Mouse (Mus musculus) ES-Bruce4 (cell line): ENCODE data around the gene Rtp2. TPM values are rescaled to one million over a fixed set of nuclear protein-coding genes. Genes with fewer than 3 reads are reported as not detected.

Source experiments
- H3K27ac ChIP-seq: 2 replicates; pipeline ENCODE4 v1.5.1; 2012; ENCODE audit warnings: low read length, inconsistent platforms; ENCODE audit not compliant: insufficient read depth
- H3K27me3 ChIP-seq: 2 replicates; pipeline ENCODE4 v1.6.1; 2012; ENCODE audit warnings: mild to moderate bottlenecking, low read length, inconsistent platforms; ENCODE audit not compliant: control insufficient read depth, poor library complexity, insufficient read depth, severe bottlenecking
- H3K36me3 ChIP-seq: 2 replicates; pipeline ENCODE4 v1.6.1; 2012; ENCODE audit warnings: inconsistent platforms, mild to moderate bottlenecking, low read length, moderate library complexity; ENCODE audit not compliant: control insufficient read depth, poor library complexity, insufficient read depth, severe bottlenecking
- H3K4me1 ChIP-seq: one replicate; pipeline ENCODE4 v1.8.1; 2011; ENCODE audit warnings: low read length; ENCODE audit not compliant: control insufficient read depth, insufficient read depth
- H3K4me3 ChIP-seq: 2 replicates; pipeline ENCODE4 v1.5.1; 2011; ENCODE audit warnings: low read depth, mild to moderate bottlenecking, low read length
- H3K9ac ChIP-seq: 2 replicates; pipeline ENCODE4 v1.6.1; 2012; ENCODE audit warnings: low read depth, mild to moderate bottlenecking, inconsistent platforms; ENCODE audit not compliant: poor library complexity, severe bottlenecking
- H3K9me3 ChIP-seq: replicated peaks from 2 replicates; pipeline ENCODE4 v1.6.1; 2012; ENCODE audit warnings: mild to moderate bottlenecking, low read length, inconsistent platforms; ENCODE audit not compliant: control insufficient read depth, poor library complexity, insufficient read depth, severe bottlenecking
- CTCF ChIP-seq: IDR thresholded peaks from one replicate; pipeline ENCODE4 v1.8.1; 2011; ENCODE audit warnings: low read depth, low read length
- EP300 ChIP-seq: IDR thresholded peaks from 2 replicates; pipeline ENCODE4 v1.6.1; 2011; ENCODE audit warnings: low read depth, low read length; ENCODE audit not compliant: insufficient read depth
- POLR2A ChIP-seq: IDR thresholded peaks from one replicate; pipeline ENCODE4 v1.8.1; 2011; ENCODE audit warnings: low read length; ENCODE audit not compliant: insufficient read depth
- polyA plus RNA-seq: library from polyadenylated mRNA; stranded (reverse); fragments of >200 nt; gene quantifications from 2 replicates; pipeline ENCODE4 v1.2.4, GENCODE M21; 2011; ENCODE audit warnings: low read depth; ENCODE audit not compliant: missing spikeins, insufficient read depth, insufficient read length

Gene Rtp2
- polyA plus RNA-seq = not detected in 2 replicates

- no peaks in the 10 kb centered on the region for H3K4me1 ChIP-seq
- no peaks in the 10 kb centered on the region for H3K9me3 ChIP-seq
- H3K27ac ChIP-seq = no peak within 1 kb of the TSS
- no peak within 1 kb of the TSS for H3K4me3 ChIP-seq
- H3K36me3 ChIP-seq = no peaks in the 10 kb centered on the region
- H3K27me3 ChIP-seq = no peaks in the 10 kb centered on the region
- TF ChIP-seq CTCF (no peak), EP300 (no peak), POLR2A (no peak)
- no peak within 1 kb of the TSS for H3K9ac ChIP-seq
Measured at GRCm38 (mm10) chr16:23932294-23932693, at the start of gene Rtp2. Gene Rtp2, minus strand, starts transcription at chr16:23932394.

DNA sequence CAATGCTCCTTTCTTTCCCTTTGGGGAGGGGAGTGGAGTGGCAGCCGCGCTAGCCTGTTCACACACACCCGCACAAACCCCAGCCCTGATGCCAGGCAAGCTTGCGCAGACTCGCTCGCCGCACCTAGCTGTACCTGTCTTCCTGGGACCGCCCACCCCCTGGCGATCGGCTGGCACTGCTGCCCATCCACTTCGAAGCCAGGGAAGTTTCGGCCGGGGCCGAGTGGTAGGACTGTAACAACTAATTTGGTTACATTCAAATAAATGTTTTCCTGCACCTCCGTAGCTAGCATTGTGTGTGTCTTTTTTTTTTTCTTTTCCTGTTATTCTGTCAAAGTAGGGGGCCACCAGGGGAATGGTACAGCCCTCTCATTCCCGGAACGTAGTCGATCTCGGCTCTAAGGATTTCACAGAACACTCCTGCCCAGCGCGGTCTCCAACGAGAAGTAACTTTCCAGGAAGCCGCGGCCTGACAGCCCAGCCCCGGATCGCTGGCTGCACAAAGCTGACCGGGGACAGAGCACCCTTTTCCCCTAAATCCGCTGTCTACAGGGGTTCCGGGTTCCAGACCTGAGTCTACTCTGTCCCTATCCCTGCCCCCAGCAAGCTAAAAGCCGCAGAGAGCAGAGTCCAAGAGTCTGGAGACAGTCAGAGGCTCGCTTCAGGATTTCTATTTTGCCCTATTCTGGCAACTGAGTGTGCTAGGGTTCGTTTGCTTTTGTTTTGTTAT is 49.0 kb upstream of the Rtp2 start:
- H3K4me3 ChIP-seq = peak overlapping the region; percentile 20
- no peaks in the 10 kb centered on the region for H3K36me3 ChIP-seq
- H3K9me3 ChIP-seq = no peaks in the 10 kb centered on the region
- H3K9ac ChIP-seq = peak overlapping the region; percentile 43; the same call in 1 of the 2 replicates
- no peaks in the 10 kb centered on the region for H3K4me1 ChIP-seq
- H3K27ac ChIP-seq = no peak overlapping the region
- H3K27me3 ChIP-seq = no peaks in the 10 kb centered on the region
- TF ChIP-seq POLR2A = no peak

GRCm38 (mm10) chr16:23980201-23980870 is 48.1 kb upstream of the Rtp2 start:
- Histone ChIP-seq H3K27ac (no peak overlapping the region), H3K27me3 (no peaks in the 10 kb centered on the region), H3K4me1 (no peaks in the 10 kb centered on the region), H3K4me3 (no peak overlapping the region), H3K9ac (no peak overlapping the region), H3K36me3 (no peaks in the 10 kb centered on the region), H3K9me3 (no peaks in the 10 kb centered on the region)
- TF ChIP-seq CTCF (no peak), EP300 (no peak), POLR2A (no peak)

GRCm38 (mm10) chr16:23979446-23979845 is 47.3 kb upstream of the Rtp2 start:
- H3K27ac ChIP-seq = no peak overlapping the region
- no peaks in the 10 kb centered on the region for H3K27me3 ChIP-seq
- no peaks in the 10 kb centered on the region for H3K9me3 ChIP-seq
- no peaks in the 10 kb centered on the region for H3K4me1 ChIP-seq
- H3K4me3 ChIP-seq = no peak overlapping the region
- TF ChIP-seq POLR2A (no peak), CTCF (no peak), EP300 (no peak)
- H3K9ac ChIP-seq = no peak overlapping the region
- H3K36me3 ChIP-seq = no peaks in the 10 kb centered on the region

DNA sequence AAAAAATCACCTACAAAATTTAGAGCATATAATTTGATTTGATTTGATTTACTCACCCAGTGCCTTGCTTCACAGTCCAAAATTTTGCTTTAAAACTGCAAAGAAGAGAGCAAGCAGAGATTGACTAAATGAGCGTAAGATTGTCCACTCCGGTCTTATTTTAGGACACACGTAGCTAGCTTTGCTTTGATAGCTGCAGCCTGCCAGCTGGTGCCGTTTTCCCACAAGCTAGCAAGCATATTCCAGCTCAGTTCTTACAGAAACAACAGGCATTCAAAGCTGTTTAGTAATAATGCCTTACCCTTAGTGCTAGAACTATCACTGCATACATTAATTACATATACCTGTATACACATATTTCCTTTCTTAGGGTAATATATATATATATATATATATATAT is 46.3 kb upstream of the Rtp2 start:
- H3K9me3 ChIP-seq = no peaks in the 10 kb centered on the region
- TF ChIP-seq CTCF = no peak
- H3K36me3 ChIP-seq = no peaks in the 10 kb centered on the region
- H3K9ac ChIP-seq = no peak overlapping the region
- H3K4me1 ChIP-seq = no peaks in the 10 kb centered on the region
- no peaks in the 10 kb centered on the region for H3K27me3 ChIP-seq
- H3K4me3 ChIP-seq = no peak overlapping the region
- H3K27ac ChIP-seq = no peak overlapping the region

DNA sequence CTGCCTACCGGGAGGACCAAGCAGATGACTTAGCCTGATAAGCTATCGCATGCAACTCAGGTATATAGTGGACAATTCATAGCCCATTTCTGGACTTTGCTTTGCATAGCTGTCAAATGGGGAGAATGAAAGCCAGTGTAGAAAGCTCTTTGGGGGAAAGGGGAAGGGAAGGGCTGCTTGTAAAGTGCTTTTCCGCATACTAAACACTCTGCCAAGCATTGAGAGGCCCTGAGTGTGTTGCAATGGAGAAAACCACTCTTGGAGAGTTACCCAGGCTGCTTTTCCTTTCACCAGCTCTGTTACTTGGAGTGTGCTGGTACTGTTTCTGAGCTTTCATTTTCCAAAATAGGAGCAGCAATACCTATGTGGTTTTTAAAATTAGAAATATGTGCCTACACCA is 45.5 kb upstream of the Rtp2 start:
- Histone ChIP-seq H3K9me3 (no peaks in the 10 kb centered on the region), H3K4me1 (no peaks in the 10 kb centered on the region), H3K27ac (no peak overlapping the region), H3K36me3 (no peaks in the 10 kb centered on the region), H3K27me3 (no peaks in the 10 kb centered on the region), H3K4me3 (no peak overlapping the region), H3K9ac (no peak overlapping the region)
- TF ChIP-seq EP300 (no peak), POLR2A (no peak), CTCF (no peak)
